Mouse (Mus musculus): ENCODE data around the gene Gfer. TPM values are rescaled to one million over a fixed set of nuclear protein-coding genes. Genes with fewer than 3 reads are reported as not detected.
A peak's percentile ranks its signal among the peaks of the same experiment; 100 is the strongest.

The Gfer gene
- polyA plus RNA-seq, 1 experiment from 2014 or later, result 42.2 TPM

DNA sequence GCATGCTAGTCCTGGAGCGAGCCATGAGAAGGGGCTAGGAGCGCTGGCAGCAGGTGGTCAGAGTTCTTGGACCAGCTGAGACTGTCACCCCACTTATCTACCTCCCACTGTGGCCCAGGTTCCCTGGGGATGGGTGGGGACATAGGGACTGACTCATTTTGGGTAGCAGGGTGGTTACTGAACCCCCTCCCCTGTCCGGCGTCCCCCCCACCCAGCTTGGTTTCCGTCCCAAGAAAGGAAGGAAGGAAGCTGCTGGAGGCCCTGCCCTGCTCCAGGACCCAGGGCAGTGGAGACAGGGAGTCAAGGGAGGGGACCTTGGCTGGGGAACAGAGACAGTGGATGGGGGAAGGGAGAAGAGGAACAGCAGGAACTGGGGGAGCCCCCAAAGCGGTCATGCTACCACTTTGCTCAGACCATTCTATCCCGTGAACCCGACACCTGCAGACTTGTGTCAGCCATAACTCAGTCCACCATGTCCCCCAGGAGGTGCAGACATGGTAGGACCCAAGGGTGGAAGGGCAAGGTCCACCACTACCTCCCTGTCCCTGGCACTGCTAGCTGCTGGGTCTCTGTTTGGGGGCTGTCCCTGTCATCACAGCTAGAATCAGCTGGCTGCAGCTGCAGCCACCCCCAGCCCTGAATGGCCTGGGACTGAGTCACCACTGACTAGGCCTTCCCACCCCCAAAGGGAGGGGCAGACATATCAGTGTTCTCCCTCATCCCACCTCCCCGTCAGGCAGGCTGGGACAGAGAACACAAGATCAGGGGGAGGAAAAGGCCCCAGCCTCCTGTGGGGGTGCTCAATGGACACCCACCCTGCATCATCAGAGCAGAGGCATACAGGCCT is 50.9 kb downstream of the Gfer start:
- Histone ChIP-seq H3K9ac (ENCODE audit: low read depth, low read length) (no peak overlapping the region), H3K36me3 (ENCODE audit: control insufficient read depth, insufficient read depth) (peaks cover 14% of the 10 kb centered on the region; the same call in 1 of the 2 replicates), H3K9me3 (ENCODE audit: control insufficient read depth) (no peaks in the 10 kb centered on the region), H3K27ac (ENCODE audit: low read depth, low read length) (peak overlapping the region; percentile 75), H3K4me2 (replicated peaks; ENCODE audit: low read depth) (peak overlapping the region; percentile 32; the same call in 1 of the 2 replicates), H3K27me3 (replicated peaks; ENCODE audit: control insufficient read depth, insufficient read depth, low read length) (no peaks in the 10 kb centered on the region), H3K4me3 (ENCODE audit: low read depth, low read length) (no peak overlapping the region), H3K4me1 (replicated peaks; ENCODE audit: control insufficient read depth, insufficient read depth, low read length) (0 out of 2 replicates have a peak, but pooled peaks cover 4% of the 10 kb centered on the region)
- ATAC-seq, result no peak
- WGBS, result 70% methylated on average over 9 of the region's 9 CpGs
- TF ChIP-seq CTCF (IDR thresholded peaks at IDR 0.05; ENCODE audit: low read depth), result no peak

DNA sequence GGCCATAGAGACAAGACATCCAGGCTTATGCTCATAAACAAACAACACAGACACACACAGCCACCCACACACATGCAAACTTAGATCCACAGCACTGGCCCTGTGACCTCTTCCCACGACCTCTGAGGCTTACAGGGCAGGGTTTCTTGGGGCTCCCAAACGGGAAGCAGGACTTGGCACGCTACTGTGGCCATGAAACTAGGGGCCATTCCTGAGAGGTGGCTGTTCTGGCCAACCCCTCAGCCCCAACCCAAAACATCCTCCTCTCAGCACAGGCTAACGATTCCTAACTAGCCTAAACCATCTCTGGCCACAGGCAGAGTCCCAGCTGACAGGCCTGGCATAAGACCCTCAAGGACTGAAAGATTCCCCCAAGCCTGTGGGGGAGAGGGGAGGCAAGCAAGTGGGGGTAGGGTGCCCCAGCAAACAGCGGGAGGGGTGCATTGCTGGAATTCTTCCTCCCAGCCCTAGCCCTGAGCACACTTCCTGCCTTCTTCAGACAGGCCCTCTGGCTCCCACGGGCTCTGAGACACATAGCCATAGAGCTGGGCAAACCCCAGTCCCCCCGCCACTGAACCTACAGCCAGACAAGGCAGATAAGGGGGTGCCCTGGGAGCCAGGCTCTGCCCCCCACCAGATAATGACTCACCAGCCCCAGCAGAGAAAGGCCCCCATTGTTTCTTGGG is 51.8 kb downstream of the Gfer start:
- Histone ChIP-seq H3K27me3 (replicated peaks; ENCODE audit: control insufficient read depth, insufficient read depth, low read length) (no peaks in the 10 kb centered on the region), H3K9me3 (ENCODE audit: control insufficient read depth) (no peaks in the 10 kb centered on the region), H3K27ac (ENCODE audit: low read depth, low read length) (peak overlapping the region; percentile 75), H3K9ac (ENCODE audit: low read depth, low read length) (no peak overlapping the region), H3K4me1 (replicated peaks; ENCODE audit: control insufficient read depth, insufficient read depth, low read length) (no peaks in the 10 kb centered on the region), H3K4me3 (ENCODE audit: low read depth, low read length) (no peak overlapping the region), H3K4me2 (replicated peaks; ENCODE audit: low read depth) (0 out of 2 replicates have a peak overlapping the region, but pooled peaks have one; percentile 32), H3K36me3 (ENCODE audit: control insufficient read depth, insufficient read depth) (peaks cover 16% of the 10 kb centered on the region; the same call in 1 of the 2 replicates)
- TF ChIP-seq CTCF (IDR thresholded peaks at IDR 0.05; ENCODE audit: low read depth), result no peak
- 48% methylated on average over 7 of the region's 7 CpGs for WGBS
- ATAC-seq, result no peak

Other genes with a start within 250 kb of the Gfer start
- gene E4f1, start 225.8 kb downstream of the Gfer start, polyA plus RNA-seq (2015; fragmentation: Nextera tagmentation; extraction: Ambion mirVana), result 5.0 and 5.2 TPM in 2 replicates
- 64.5 and 69.4 TPM in 2 replicates for gene Pgp, start 225.8 kb downstream of the Gfer start, polyA plus RNA-seq (2015; fragmentation: Nextera tagmentation; extraction: Ambion mirVana)
- not detected in 2 replicates for gene Bricd5, start 222.3 kb downstream of the Gfer start, polyA plus RNA-seq (2015; fragmentation: Nextera tagmentation; extraction: Ambion mirVana)
- 11.9 and 12.9 TPM in 2 replicates for gene Mlst8, start 217.1 kb downstream of the Gfer start, polyA plus RNA-seq (2015; fragmentation: Nextera tagmentation; extraction: Ambion mirVana)
- 0.69 and 0.78 TPM in 2 replicates for gene Caskin1, start 207.6 kb downstream of the Gfer start, polyA plus RNA-seq (2015; fragmentation: Nextera tagmentation; extraction: Ambion mirVana)
- gene Traf7, start 168.2 kb downstream of the Gfer start, polyA plus RNA-seq (2015; fragmentation: Nextera tagmentation; extraction: Ambion mirVana), result 39.7 and 41.2 TPM in 2 replicates
- gene Rab26, start 161.9 kb downstream of the Gfer start, polyA plus RNA-seq (2015; fragmentation: Nextera tagmentation; extraction: Ambion mirVana), result 0.31 and 0.63 TPM in 2 replicates
- gene Pkd1, start 146.3 kb downstream of the Gfer start, polyA plus RNA-seq (2015; fragmentation: Nextera tagmentation; extraction: Ambion mirVana), result 5.4 and 8.3 TPM in 2 replicates
- gene Tsc2, start 63.5 kb downstream of the Gfer start, polyA plus RNA-seq (2015; fragmentation: Nextera tagmentation; extraction: Ambion mirVana), result 24.7 and 25.8 TPM in 2 replicates
- 5.0 and 5.5 TPM in 2 replicates for gene Nthl1, start 63.5 kb downstream of the Gfer start, polyA plus RNA-seq (2015; fragmentation: Nextera tagmentation; extraction: Ambion mirVana)
- 26.5 and 30.1 TPM in 2 replicates for gene Slc9a3r2, start 45.8 kb downstream of the Gfer start, polyA plus RNA-seq (2015; fragmentation: Nextera tagmentation; extraction: Ambion mirVana)
- gene Npw, start 37.7 kb downstream of the Gfer start, polyA plus RNA-seq (2015; fragmentation: Nextera tagmentation; extraction: Ambion mirVana), result 0.20 TPM in 1 of 2 replicates, not detected in the other
- 13.4 and 13.5 TPM in 2 replicates for gene Zfp598, start 26.5 kb downstream of the Gfer start, polyA plus RNA-seq (2015; fragmentation: Nextera tagmentation; extraction: Ambion mirVana)
- 6.0 and 6.2 TPM in 2 replicates for gene Syngr3, start 6.2 kb downstream of the Gfer start, polyA plus RNA-seq (2015; fragmentation: Nextera tagmentation; extraction: Ambion mirVana)
- gene Noxo1, start 78 bp upstream of the Gfer start, polyA plus RNA-seq (2015; fragmentation: Nextera tagmentation; extraction: Ambion mirVana), result 32.4 and 38.0 TPM in 2 replicates
- gene Tbl3, start 11.5 kb upstream of the Gfer start, polyA plus RNA-seq (2015; fragmentation: Nextera tagmentation; extraction: Ambion mirVana), result 23.8 and 25.2 TPM in 2 replicates
- not detected in 2 replicates for gene Rnf151, start 21.9 kb upstream of the Gfer start, polyA plus RNA-seq (2015; fragmentation: Nextera tagmentation; extraction: Ambion mirVana)
- gene Rps2, start 22.0 kb upstream of the Gfer start, polyA plus RNA-seq (2015; fragmentation: Nextera tagmentation; extraction: Ambion mirVana), result 757 and 776 TPM in 2 replicates
- 406 and 413 TPM in 2 replicates for gene Ndufb10, start 28.3 kb upstream of the Gfer start, polyA plus RNA-seq (2015; fragmentation: Nextera tagmentation; extraction: Ambion mirVana)
- gene Rpl3l, start 31.7 kb upstream of the Gfer start, polyA plus RNA-seq (2015; fragmentation: Nextera tagmentation; extraction: Ambion mirVana), result 0.27 TPM in 1 of 2 replicates, not detected in the other
- gene Msrb1, start 40.5 kb upstream of the Gfer start, polyA plus RNA-seq (2015; fragmentation: Nextera tagmentation; extraction: Ambion mirVana), result 47.4 and 47.8 TPM in 2 replicates
- 0.25 and 0.47 TPM in 2 replicates for gene Hs3st6, start 56.8 kb upstream of the Gfer start, polyA plus RNA-seq (2015; fragmentation: Nextera tagmentation; extraction: Ambion mirVana)
- gene Meiob, start 108.1 kb upstream of the Gfer start, polyA plus RNA-seq (2015; fragmentation: Nextera tagmentation; extraction: Ambion mirVana), result 0.08 and 0.10 TPM in 2 replicates
- gene Hagh, start 144.0 kb upstream of the Gfer start, polyA plus RNA-seq (2015; fragmentation: Nextera tagmentation; extraction: Ambion mirVana), result 104 and 105 TPM in 2 replicates
- gene Fahd1, start 154.2 kb upstream of the Gfer start, polyA plus RNA-seq (2015; fragmentation: Nextera tagmentation; extraction: Ambion mirVana), result 165 and 195 TPM in 2 replicates
- gene Igfals, start 169.8 kb upstream of the Gfer start, polyA plus RNA-seq (2015; fragmentation: Nextera tagmentation; extraction: Ambion mirVana), result 17.2 and 18.3 TPM in 2 replicates
- gene Nubp2, start 190.2 kb upstream of the Gfer start, polyA plus RNA-seq (2015; fragmentation: Nextera tagmentation; extraction: Ambion mirVana), result 48.0 and 53.5 TPM in 2 replicates
- gene Spsb3, start 190.5 kb upstream of the Gfer start, polyA plus RNA-seq (2015; fragmentation: Nextera tagmentation; extraction: Ambion mirVana), result 42.3 and 43.4 TPM in 2 replicates
- gene Eme2, start 198.9 kb upstream of the Gfer start, polyA plus RNA-seq (2015; fragmentation: Nextera tagmentation; extraction: Ambion mirVana), result 16.7 and 18.5 TPM in 2 replicates
- gene Mrps34, start 199.0 kb upstream of the Gfer start, polyA plus RNA-seq (2015; fragmentation: Nextera tagmentation; extraction: Ambion mirVana), result 132 and 141 TPM in 2 replicates
- gene Nme3, start 200.3 kb upstream of the Gfer start, polyA plus RNA-seq (2015; fragmentation: Nextera tagmentation; extraction: Ambion mirVana), result 47.4 and 54.4 TPM in 2 replicates
- gene Mapk8ip3, start 240.8 kb upstream of the Gfer start, polyA plus RNA-seq (2015; fragmentation: Nextera tagmentation; extraction: Ambion mirVana), result 5.3 and 6.6 TPM in 2 replicates